Mouse (Mus musculus) midbrain, embryonic 10.5 days (tissue): ENCODE measurements at regions not wholly inside any gene's neighbourhood (a gene's known extent, or its start where the extent isn't known, plus 50 kb on each side); places are given as distances from the start of the nearest gene placed in this dataset.

Experiments used
- DNase-seq: peaks from one replicate; pipeline ENCODE4 v3.0.0-alpha.2; 2017; ENCODE audit warnings: low spot score
- H3K27ac ChIP-seq: fragments of 300-500 bp; sonication (generic); replicated peaks from 2 replicates; pipeline ENCODE4 v1.5.1; 2016; ENCODE audit warnings: mild to moderate bottlenecking
- H3K27me3 ChIP-seq: fragments of 300-500 bp; sonication (generic); 2 replicates; pipeline ENCODE4 v1.6.1; 2016; ENCODE audit warnings: low read depth, mild to moderate bottlenecking; ENCODE audit not compliant: poor library complexity, severe bottlenecking
- H3K36me3 ChIP-seq: fragments of 300-500 bp; sonication (generic); 2 replicates; pipeline ENCODE4 v1.6.1; 2016; ENCODE audit warnings: mild to moderate bottlenecking, moderate library complexity
- H3K4me1 ChIP-seq: fragments of 300-500 bp; sonication (generic); 2 replicates; pipeline ENCODE4 v1.6.1; 2016
- H3K4me3 ChIP-seq: fragments of 300-500 bp; sonication (generic); 2 replicates; pipeline ENCODE4 v1.5.1; 2016; ENCODE audit warnings: mild to moderate bottlenecking, moderate library complexity
- H3K9me3 ChIP-seq: fragments of 300-500 bp; sonication (generic); replicated peaks from 2 replicates; pipeline ENCODE4 v1.6.1; 2016; ENCODE audit warnings: mild to moderate bottlenecking
- WGBS: fragments of 180-500 bp; shearing (Covaris S2); methylation state at CpG from one replicate; pipeline ENCODE4 v1.1.7; 2016; 5-methylcytosine and 5-hydroxymethylcytosine counted together

GRCm38 (mm10) chr12:6211266-6211665, 835.8 kb upstream of the Klhl29 start:
- no peaks in the 10 kb centered on the region for H3K4me1 ChIP-seq
- no peak overlapping the region for H3K4me3 ChIP-seq
- WGBS, result 44% methylated on average over 1 of the region's 1 CpGs
- H3K36me3 ChIP-seq, result no peaks in the 10 kb centered on the region
- DNase-seq, result no peak
- no peaks in the 10 kb centered on the region for H3K27me3 ChIP-seq
- H3K27ac ChIP-seq, result no peak overlapping the region
- H3K9me3 ChIP-seq, result no peaks in the 10 kb centered on the region

GRCm38 (mm10) chr12:6189232-6189631, 813.8 kb upstream of the Klhl29 start:
- Histone ChIP-seq H3K9me3 (no peaks in the 10 kb centered on the region), H3K4me3 (no peak overlapping the region), H3K4me1 (peaks cover 9% of the 10 kb centered on the region), H3K36me3 (no peaks in the 10 kb centered on the region), H3K27me3 (no peaks in the 10 kb centered on the region), H3K27ac (no peak overlapping the region)
- no peak for DNase-seq
- 74% methylated on average over 3 of the region's 3 CpGs for WGBS

GRCm38 (mm10) chr12:6168795-6169194, 793.3 kb upstream of the Klhl29 start:
- Histone ChIP-seq H3K4me1 (peaks cover 14% of the 10 kb centered on the region; the same call in 1 of the 2 replicates), H3K27ac (no peak overlapping the region), H3K36me3 (no peaks in the 10 kb centered on the region), H3K4me3 (no peak overlapping the region), H3K9me3 (no peaks in the 10 kb centered on the region), H3K27me3 (no peaks in the 10 kb centered on the region)
- DNase-seq, result no peak

- H3K4me1 ChIP-seq, result no peaks in the 10 kb centered on the region
- no peaks in the 10 kb centered on the region for H3K27me3 ChIP-seq
- no peak for DNase-seq
- no peak overlapping the region for H3K27ac ChIP-seq
- no peaks in the 10 kb centered on the region for H3K9me3 ChIP-seq
- no peak overlapping the region for H3K4me3 ChIP-seq
- no peaks in the 10 kb centered on the region for H3K36me3 ChIP-seq
- 87% methylated on average over 2 of the region's 2 CpGs for WGBS
Observed at GRCm38 (mm10) chr12:6154287-6154686, 778.8 kb upstream of the Klhl29 start.

- Histone ChIP-seq H3K4me1 (no peaks in the 10 kb centered on the region), H3K36me3 (no peaks in the 10 kb centered on the region), H3K27me3 (no peaks in the 10 kb centered on the region), H3K4me3 (no peak overlapping the region), H3K9me3 (no peaks in the 10 kb centered on the region), H3K27ac (no peak overlapping the region)
- 88% methylated on average over 3 of the region's 3 CpGs for WGBS
- no peak for DNase-seq
Observed at GRCm38 (mm10) chr12:6151476-6151875, 776.0 kb upstream of the Klhl29 start.

- H3K36me3 ChIP-seq, result no peaks in the 10 kb centered on the region
- no peaks in the 10 kb centered on the region for H3K27me3 ChIP-seq
- no peak for DNase-seq
- no peaks in the 10 kb centered on the region for H3K4me1 ChIP-seq
- H3K4me3 ChIP-seq, result no peak overlapping the region
- H3K27ac ChIP-seq, result no peak overlapping the region
- 85% methylated on average over 2 of the region's 2 CpGs for WGBS
- H3K9me3 ChIP-seq, result no peaks in the 10 kb centered on the region
Observed at GRCm38 (mm10) chr12:6132451-6132850, 757.0 kb upstream of the Klhl29 start.

- 91% methylated on average over 3 of the region's 3 CpGs for WGBS
- Histone ChIP-seq H3K9me3 (no peaks in the 10 kb centered on the region), H3K27me3 (no peaks in the 10 kb centered on the region), H3K4me3 (no peak overlapping the region), H3K27ac (no peak overlapping the region), H3K4me1 (no peaks in the 10 kb centered on the region), H3K36me3 (no peaks in the 10 kb centered on the region)
- no peak for DNase-seq
Observed at GRCm38 (mm10) chr12:6119557-6119956, 744.1 kb upstream of the Klhl29 start.

GRCm38 (mm10) chr12:6115254-6115653, 739.8 kb upstream of the Klhl29 start:
- no peaks in the 10 kb centered on the region for H3K4me1 ChIP-seq
- WGBS, result 68% methylated on average over 1 of the region's 1 CpGs
- no peak overlapping the region for H3K27ac ChIP-seq
- no peaks in the 10 kb centered on the region for H3K36me3 ChIP-seq
- DNase-seq, result no peak
- no peaks in the 10 kb centered on the region for H3K9me3 ChIP-seq
- no peak overlapping the region for H3K4me3 ChIP-seq
- H3K27me3 ChIP-seq, result no peaks in the 10 kb centered on the region

GRCm38 (mm10) chr12:6097295-6097694, 721.8 kb upstream of the Klhl29 start:
- H3K27ac ChIP-seq, result no peak overlapping the region
- no peaks in the 10 kb centered on the region for H3K27me3 ChIP-seq
- no peak overlapping the region for H3K4me3 ChIP-seq
- WGBS, result 84% methylated on average over 1 of the region's 1 CpGs
- no peaks in the 10 kb centered on the region for H3K4me1 ChIP-seq
- no peaks in the 10 kb centered on the region for H3K9me3 ChIP-seq
- no peak for DNase-seq
- no peaks in the 10 kb centered on the region for H3K36me3 ChIP-seq

- Histone ChIP-seq H3K36me3 (no peaks in the 10 kb centered on the region), H3K4me1 (no peaks in the 10 kb centered on the region), H3K27me3 (no peaks in the 10 kb centered on the region), H3K27ac (no peak overlapping the region), H3K9me3 (no peaks in the 10 kb centered on the region), H3K4me3 (no peak overlapping the region)
- DNase-seq, result no peak
- 83% methylated on average over 3 of the region's 3 CpGs for WGBS
Observed at GRCm38 (mm10) chr12:6087627-6088350, 712.3 kb upstream of the Klhl29 start.

- DNase-seq, result no peak
- WGBS, result 69% methylated on average over 2 of the region's 2 CpGs
- no peak overlapping the region for H3K27ac ChIP-seq
Observed at GRCm38 (mm10) chr12:6087071-6087470, 711.6 kb upstream of the Klhl29 start.

GRCm38 (mm10) chr12:6046866-6047689, 671.6 kb upstream of the Klhl29 start:
- Histone ChIP-seq H3K4me3 (no peak overlapping the region), H3K36me3 (no peaks in the 10 kb centered on the region), H3K4me1 (peaks cover 9% of the 10 kb centered on the region), H3K27ac (no peak overlapping the region), H3K27me3 (no peaks in the 10 kb centered on the region), H3K9me3 (no peaks in the 10 kb centered on the region)
- WGBS, result 65% methylated on average over 9 of the region's 9 CpGs
- no peak for DNase-seq

More at GRCm38 (mm10) chr12:6087071-6087470, 711.6 kb upstream of the Klhl29 start:
- no peaks in the 10 kb centered on the region for H3K36me3 ChIP-seq
- no peaks in the 10 kb centered on the region for H3K9me3 ChIP-seq
- H3K4me1 ChIP-seq, result no peaks in the 10 kb centered on the region
- no peak overlapping the region for H3K4me3 ChIP-seq
- H3K27me3 ChIP-seq, result no peaks in the 10 kb centered on the region

- no peaks in the 10 kb centered on the region for H3K9me3 ChIP-seq
- H3K4me1 ChIP-seq, result peaks cover 9% of the 10 kb centered on the region
- no peak overlapping the region for H3K4me3 ChIP-seq
- H3K27ac ChIP-seq, result no peak overlapping the region
- WGBS, result 95% methylated on average over 2 of the region's 2 CpGs
- no peaks in the 10 kb centered on the region for H3K27me3 ChIP-seq
- no peaks in the 10 kb centered on the region for H3K36me3 ChIP-seq
- DNase-seq, result no peak
Observed at GRCm38 (mm10) chr12:6046110-6046509, 670.6 kb upstream of the Klhl29 start.
